Mouse (Mus musculus): ENCODE results near the gene Fancc.
A peak's percentile ranks its signal among the peaks of the same experiment; 100 is the strongest.

Fancc gene

DNA sequence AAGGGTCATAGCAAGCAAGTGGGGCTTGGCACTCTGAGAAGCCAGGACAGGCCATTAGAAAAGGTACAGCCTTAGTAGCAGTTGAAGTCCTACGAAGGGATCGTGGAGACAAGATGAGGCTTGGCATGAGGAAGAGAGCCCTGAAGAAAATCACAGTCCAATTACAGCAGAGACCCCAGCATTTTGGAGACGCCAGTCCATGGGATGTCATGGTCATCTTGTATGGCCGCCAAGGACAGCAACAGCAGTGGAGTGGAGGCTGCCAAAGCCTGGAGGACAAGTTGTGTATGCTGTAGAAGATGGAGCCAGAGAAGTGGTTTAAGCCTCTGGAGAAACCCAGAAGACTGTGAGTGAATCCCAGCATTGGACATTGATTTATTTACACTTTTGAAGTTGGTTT, 84.4 kb downstream of the Fancc start:
- peak; percentile 91 for DNase-seq

DNA sequence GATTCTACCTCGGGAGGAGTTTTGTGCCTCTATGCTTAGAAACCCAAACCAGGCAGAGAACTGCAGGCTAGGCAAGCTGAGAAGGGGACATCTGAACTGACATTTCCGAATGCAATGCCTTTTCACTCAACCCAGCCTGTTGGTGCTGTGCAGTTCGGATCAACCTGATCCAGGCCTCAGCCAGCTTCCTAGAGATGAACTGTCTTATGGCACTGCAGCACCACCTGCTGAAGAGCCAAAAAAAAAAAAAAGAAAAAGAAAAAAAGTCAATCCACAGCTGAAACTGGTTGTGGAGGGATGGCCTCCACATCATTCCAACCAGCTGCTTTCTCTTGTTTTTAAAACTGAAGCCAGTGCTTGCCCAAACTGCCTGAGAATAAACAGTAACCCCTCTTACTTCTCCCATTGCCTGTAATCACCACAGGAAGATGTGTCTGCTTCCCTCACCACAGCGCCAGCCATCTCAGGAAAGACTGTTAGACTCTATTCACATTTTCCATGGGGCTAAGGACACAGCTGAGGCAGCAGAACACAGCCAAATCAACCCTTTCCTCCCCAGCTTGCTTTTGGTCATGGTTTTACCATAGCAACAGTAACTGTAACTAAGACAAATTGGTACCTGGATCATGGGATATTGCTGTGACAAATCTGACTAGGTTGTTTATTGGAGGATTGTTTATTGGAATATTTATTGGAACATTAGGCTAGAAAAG, 85.6 kb downstream of the Fancc start:
- DNase-seq: peak; percentile 92

DNA sequence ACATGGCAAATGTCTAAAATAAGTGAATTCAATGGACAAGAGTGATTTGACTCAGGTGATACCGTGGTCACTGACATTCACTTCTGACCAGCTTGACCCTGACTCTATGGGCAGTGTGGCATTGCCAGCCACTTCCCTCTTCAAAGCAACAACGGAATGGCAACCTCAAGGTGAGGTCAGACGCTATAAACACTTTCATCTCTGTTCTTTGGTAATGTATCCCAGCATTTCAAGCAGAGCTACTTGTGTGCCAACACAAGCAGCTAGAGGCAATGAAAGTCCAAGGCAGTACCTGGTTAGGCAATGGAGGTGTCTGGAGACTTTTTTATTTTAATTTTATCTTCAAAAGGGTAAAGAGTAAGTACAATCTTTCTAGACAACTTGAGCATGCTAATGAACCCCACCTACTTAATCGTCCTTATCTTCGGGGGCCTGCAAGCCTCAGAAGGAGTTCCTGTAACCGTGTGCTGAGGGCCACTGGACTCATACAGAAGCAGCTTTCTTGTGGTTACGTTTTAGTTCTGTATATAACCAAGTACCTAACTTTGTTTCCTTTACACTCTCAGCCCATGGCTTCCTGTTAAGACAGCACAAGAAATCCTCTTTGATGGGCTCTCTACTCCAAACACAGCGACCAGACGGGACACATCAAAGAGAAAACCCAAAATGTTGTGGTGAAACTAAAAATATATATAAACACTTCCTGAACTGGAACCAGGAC, 86.3 kb downstream of the Fancc start:
- DNase-seq: peak; percentile 35

DNA sequence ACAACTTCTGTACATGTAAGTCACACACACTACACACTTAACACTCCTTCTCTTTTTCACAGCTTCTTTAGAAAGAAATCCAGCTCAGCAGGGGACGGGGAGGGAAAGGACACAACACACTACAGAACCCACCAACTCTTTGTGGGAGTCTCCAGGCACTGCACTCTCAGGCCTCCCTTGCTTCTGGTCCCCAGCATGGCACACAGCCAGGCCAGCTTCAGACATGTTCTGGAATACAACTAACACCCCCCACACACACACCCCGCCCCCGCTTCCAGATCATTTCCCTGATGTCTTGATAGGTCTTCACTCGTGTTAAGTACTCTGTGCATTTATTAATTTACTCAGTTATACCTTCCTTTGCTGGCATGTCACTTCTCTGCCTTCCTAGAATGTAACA, 91.9 kb downstream of the Fancc start:
- DNase-seq: peak; percentile 53

- DNase-seq: no peak
Observed at GRCm38 (mm10) chr13:63404657-63405056, 92.4 kb downstream of the Fancc start.

DNA sequence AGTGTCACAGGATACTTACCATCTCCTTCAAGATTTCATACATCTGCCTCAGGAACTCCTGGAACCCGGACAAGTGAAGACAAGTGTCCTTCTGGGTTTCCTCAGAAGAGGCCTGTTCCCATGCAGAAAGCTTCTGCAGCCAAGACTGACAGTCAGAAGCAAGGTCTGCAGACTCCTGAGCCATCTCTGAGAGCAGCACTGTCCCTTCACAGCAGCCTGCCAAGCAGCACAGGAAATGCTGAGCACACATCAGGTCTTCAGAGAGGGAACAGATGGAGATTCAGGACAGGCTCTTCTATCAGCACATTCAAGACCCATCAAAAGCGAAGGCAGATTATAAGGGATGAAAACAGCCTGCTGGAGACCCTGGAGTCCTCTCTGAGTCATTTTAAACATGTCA, 94.3 kb downstream of the Fancc start:
- DNase-seq: peak; percentile 97

DNA sequence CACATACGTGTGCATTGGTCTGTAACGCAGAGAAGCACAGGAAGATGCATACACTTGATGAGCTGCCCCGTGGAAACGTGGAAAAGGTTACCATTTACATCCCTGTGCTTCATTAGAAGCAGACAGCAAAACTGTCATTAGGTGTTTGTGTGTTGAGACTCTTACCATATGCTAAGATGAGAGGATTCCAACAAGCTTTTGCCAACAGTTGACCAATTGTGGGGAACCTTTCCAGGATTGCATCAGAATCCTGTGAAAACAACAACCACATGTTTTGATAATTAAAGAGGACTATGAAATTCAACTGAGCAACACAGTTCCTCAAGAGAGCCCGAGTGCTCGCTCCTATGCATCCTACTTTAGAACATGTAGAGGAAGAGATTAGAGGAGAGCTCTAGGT, 97.0 kb downstream of the Fancc start:
- DNase-seq: peak; percentile 94

GRCm38 (mm10) chr13:63397420-63397819, 99.7 kb downstream of the Fancc start:
- peak; percentile 92 for DNase-seq

DNA sequence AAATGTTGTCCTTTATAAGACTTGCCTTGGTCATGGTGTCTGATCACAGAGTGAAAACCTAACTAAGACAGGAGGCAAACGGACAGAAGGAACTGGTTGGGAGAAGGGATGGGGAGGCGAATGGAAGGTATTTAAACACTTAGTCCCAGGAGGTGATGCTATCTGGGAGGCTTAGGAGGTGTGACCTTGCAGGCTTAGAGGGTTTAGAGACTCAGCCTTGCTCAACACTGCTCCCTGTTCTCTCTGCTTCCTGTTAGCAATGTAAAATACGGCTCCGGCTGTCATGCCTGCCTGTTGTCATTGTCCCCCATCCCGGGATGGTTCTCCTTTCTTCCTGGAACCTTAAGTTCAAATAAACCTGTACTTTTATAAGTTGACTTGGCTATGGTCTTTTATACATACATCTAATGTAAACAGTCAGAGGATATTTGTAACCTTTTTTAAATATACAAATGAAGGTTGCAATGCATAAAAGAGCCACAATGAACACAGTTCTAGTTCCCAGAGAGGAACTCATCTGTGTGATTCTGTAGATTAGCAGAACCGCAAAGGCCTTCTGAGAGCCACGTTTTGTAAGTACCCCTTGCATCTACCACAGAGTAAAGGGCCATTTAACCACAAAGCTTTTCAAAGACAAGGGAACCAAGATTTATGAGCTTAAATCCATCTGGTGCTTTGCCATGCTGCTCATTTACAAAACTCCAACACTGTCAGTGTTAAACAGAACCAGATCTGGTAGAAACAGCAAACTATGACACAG, 102.6 kb downstream of the Fancc start:
- peak; percentile 61 for DNase-seq

- DNase-seq: peak; percentile 36
Observed at GRCm38 (mm10) chr13:63385234-63385633, 111.8 kb downstream of the Fancc start.

GRCm38 (mm10) chr13:63384775-63385174, 112.3 kb downstream of the Fancc start:
- peak; percentile 80 for DNase-seq

- peak; percentile 58 for DNase-seq
Observed at GRCm38 (mm10) chr13:63382206-63382605, 114.9 kb downstream of the Fancc start.

- peak; percentile 57 for DNase-seq
Observed at GRCm38 (mm10) chr13:63373460-63374166, 123.5 kb downstream of the Fancc start.

DNA sequence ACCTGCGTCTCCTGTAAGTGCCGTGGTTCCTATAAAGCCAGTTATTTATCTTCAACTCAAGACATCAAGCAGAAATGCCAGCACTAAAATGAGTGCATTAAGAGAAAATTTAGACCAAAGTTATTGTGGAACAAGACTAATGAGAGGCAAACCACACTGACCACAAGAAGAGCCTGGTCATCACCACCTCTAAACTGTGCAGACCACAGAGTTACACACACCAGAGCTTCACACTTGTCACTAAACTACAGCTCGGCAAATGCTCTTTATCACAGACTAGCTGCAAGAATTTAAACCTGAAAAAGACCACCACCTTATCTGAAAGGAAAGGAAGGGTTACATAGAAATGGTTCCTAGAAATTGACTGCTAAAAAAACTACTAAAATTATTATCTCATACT, 135.3 kb downstream of the Fancc start:
- DNase-seq: peak; percentile 15

GRCm38 (mm10) chr13:63360111-63360885, 136.8 kb downstream of the Fancc start:
- peak; percentile 63 for DNase-seq

GRCm38 (mm10) chr13:63359393-63359792, 137.7 kb downstream of the Fancc start:
- peak; percentile 46 for DNase-seq

GRCm38 (mm10) chr13:63356558-63356957, 140.5 kb downstream of the Fancc start:
- DNase-seq: peak; percentile 92

GRCm38 (mm10) chr13:63356101-63356500, 141.0 kb downstream of the Fancc start:
- peak; percentile 66 for DNase-seq

DNA sequence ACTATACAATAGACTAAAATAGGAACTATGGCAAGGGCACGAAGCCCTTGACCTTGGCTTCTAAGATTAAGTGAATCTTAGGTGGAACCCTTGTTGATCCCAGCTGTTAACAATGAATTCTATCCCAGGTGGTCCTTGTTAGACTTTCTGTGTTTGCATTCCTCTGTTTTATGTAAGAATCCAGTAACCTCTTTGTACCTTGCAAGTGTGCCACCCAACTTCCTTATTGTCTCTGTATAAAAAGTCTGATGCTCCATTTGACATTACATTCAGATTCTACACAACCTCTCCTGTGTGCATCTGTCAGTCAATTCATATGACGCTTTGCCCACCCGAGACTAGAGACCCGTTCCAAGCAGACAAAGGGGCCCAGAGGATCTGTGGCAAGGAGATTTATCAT, 143.8 kb downstream of the Fancc start:
- DNase-seq: peak; percentile 25

GRCm38 (mm10) chr13:63350076-63350475, 147.0 kb downstream of the Fancc start:
- DNase-seq: peak; percentile 54

- peak; percentile 51 for DNase-seq
Observed at GRCm38 (mm10) chr13:63347639-63348038, 149.4 kb downstream of the Fancc start.

Data from heart, adult 11 months (tissue).